Mouse (Mus musculus) hindbrain, embryonic 16.5 days (tissue): ENCODE results near the gene Olfr202. TPM values are rescaled to one million over a fixed set of nuclear protein-coding genes. Genes with fewer than 3 reads are reported as not detected.
"Not testable (repeated sequence)": the region's sequence is repeated elsewhere in the genome, so short reads cannot be mapped to it uniquely, and the experiment has no call there.

Experiments
- ATAC-seq: fragments of 200-750 bp; cut with Nextera tagmentation; 2 replicates; pipeline ENCODE4 v1.8.0; 2017; ENCODE audit warnings: moderate TSS enrichment, moderate library complexity
- H3K27ac ChIP-seq: fragments of 300-500 bp; sonication (generic); 2 replicates; pipeline ENCODE4 v1.5.1; 2014; ENCODE audit warnings: low read depth, mild to moderate bottlenecking, control low read depth, low read length, moderate library complexity
- H3K27me3 ChIP-seq: fragments of 300-500 bp; sonication (generic); replicated peaks from 2 replicates; pipeline ENCODE4 v1.6.1; 2014; ENCODE audit warnings: low read length; ENCODE audit not compliant: control insufficient read depth, insufficient read depth
- H3K36me3 ChIP-seq: fragments of 300-500 bp; sonication (generic); 2 replicates; pipeline ENCODE4 v1.6.1; 2014; ENCODE audit warnings: mild to moderate bottlenecking, low read length, moderate library complexity, mixed read lengths; ENCODE audit not compliant: control insufficient read depth, insufficient read depth
- H3K4me1 ChIP-seq: fragments of 300-500 bp; sonication (generic); 2 replicates; pipeline ENCODE4 v1.6.1; 2014; ENCODE audit warnings: low read depth, low read length; ENCODE audit not compliant: control insufficient read depth, insufficient read depth
- H3K4me2 ChIP-seq: fragments of 300-500 bp; sonication (generic); 2 replicates; pipeline ENCODE4 v1.6.1; 2014; ENCODE audit warnings: mild to moderate bottlenecking, low read length, control low read depth, moderate library complexity
- H3K4me3 ChIP-seq: fragments of 300-500 bp; sonication (generic); 2 replicates; pipeline ENCODE4 v1.5.1; 2014; ENCODE audit warnings: mild to moderate bottlenecking, low read length, control low read depth, moderate library complexity
- H3K9ac ChIP-seq: fragments of 300-500 bp; sonication (generic); 2 replicates; pipeline ENCODE4 v1.6.1; 2014; ENCODE audit warnings: low read depth, mild to moderate bottlenecking, control low read depth, low read length, moderate library complexity
- H3K9me3 ChIP-seq: fragments of 300-500 bp; sonication (generic); 2 replicates; pipeline ENCODE4 v1.6.1; 2014; ENCODE audit warnings: mild to moderate bottlenecking, low read length, moderate library complexity; ENCODE audit not compliant: control insufficient read depth
- WGBS: fragments of 180-500 bp; shearing (Covaris S2); extraction: QIAGEN DNeasy Blood & Tissue Kit; methylation state at CpG from one replicate; pipeline ENCODE4 v1.1.7; 2014; 5-methylcytosine and 5-hydroxymethylcytosine counted together
- polyA plus RNA-seq: library from polyadenylated mRNA; unstranded; fragments of >200 nt; fragmentation: Nextera tagmentation; extraction: Ambion mirVana; gene quantifications from 2 replicates; pipeline ENCODE4 v1.2.1, GENCODE M21; 2015

Olfr202 gene
- not detected in 2 replicates for polyA plus RNA-seq

GRCm38 (mm10) chr16:59286693-59287092 lies at the start of gene Olfr202:
Gene Olfr202, minus strand, starts transcription at chr16:59286793.
- WGBS = 97% methylated on average over 1 of the region's 1 CpGs
- no peak for ATAC-seq
- H3K4me1 ChIP-seq = no peaks in the 10 kb centered on the region
- no peak within 1 kb of the TSS for H3K4me2 ChIP-seq
- no peaks in the 10 kb centered on the region for H3K27me3 ChIP-seq
- H3K9ac ChIP-seq = no peak within 1 kb of the TSS
- no peaks in the 10 kb centered on the region for H3K36me3 ChIP-seq
- H3K4me3 ChIP-seq = no peak within 1 kb of the TSS
- H3K27ac ChIP-seq = no peak within 1 kb of the TSS
- no peaks in the 10 kb centered on the region for H3K9me3 ChIP-seq

GRCm38 (mm10) chr16:59331038-59331437 lies 44.4 kb upstream of the Olfr202 start, which contains the start of gene Olfr205:
Gene Olfr205, minus strand, starts transcription at chr16:59331138.
- H3K9me3 ChIP-seq = no peaks in the 10 kb centered on the region; the same call in 1 of the 2 replicates
- H3K27ac ChIP-seq = no peak within 1 kb of the TSS
- H3K4me3 ChIP-seq = no peak within 1 kb of the TSS
- no peak within 1 kb of the TSS for H3K9ac ChIP-seq
- no peaks in the 10 kb centered on the region for H3K4me1 ChIP-seq
- H3K4me2 ChIP-seq = no peak within 1 kb of the TSS
- H3K36me3 ChIP-seq = no peaks in the 10 kb centered on the region
- no peaks in the 10 kb centered on the region for H3K27me3 ChIP-seq
- ATAC-seq = no peak

GRCm38 (mm10) chr16:59323262-59323661 lies 36.7 kb upstream of the Olfr202 start:
- not testable (repeated sequence) for H3K36me3 ChIP-seq, H3K4me1 ChIP-seq, ATAC-seq, H3K4me3 ChIP-seq, H3K4me2 ChIP-seq, H3K9me3 ChIP-seq, H3K9ac ChIP-seq, H3K27ac ChIP-seq, H3K27me3 ChIP-seq
- WGBS = 56% methylated on average over 1 of the region's 1 CpGs

GRCm38 (mm10) chr16:59318148-59318547 lies 31.6 kb upstream of the Olfr202 start, which contains the start of gene Olfr204:
Gene Olfr204, minus strand, starts transcription at chr16:59318248.
- no peaks in the 10 kb centered on the region for H3K36me3 ChIP-seq

GRCm38 (mm10) chr16:59298581-59298980 lies 12.0 kb upstream of the Olfr202 start, which contains the start of gene Olfr203:
Gene Olfr203, plus strand, starts transcription at chr16:59298881.
- Histone ChIP-seq H3K4me2 (no peak within 1 kb of the TSS), H3K9me3 (no peaks in the 10 kb centered on the region), H3K9ac (no peak within 1 kb of the TSS), H3K4me3 (no peak within 1 kb of the TSS), H3K36me3 (no peaks in the 10 kb centered on the region), H3K4me1 (no peaks in the 10 kb centered on the region), H3K27ac (no peak within 1 kb of the TSS), H3K27me3 (no peaks in the 10 kb centered on the region)
- 85% methylated on average over 2 of the region's 2 CpGs for WGBS
- ATAC-seq = no peak

More at GRCm38 (mm10) chr16:59318148-59318547, 31.6 kb upstream of the Olfr202 start, which contains the start of gene Olfr204:
- H3K9me3 ChIP-seq = no peaks in the 10 kb centered on the region
- no peaks in the 10 kb centered on the region for H3K4me1 ChIP-seq
- ATAC-seq = no peak
- H3K4me2 ChIP-seq = no peak within 1 kb of the TSS
- no peak within 1 kb of the TSS for H3K4me3 ChIP-seq
- no peak within 1 kb of the TSS for H3K27ac ChIP-seq
- no peaks in the 10 kb centered on the region for H3K27me3 ChIP-seq
- H3K9ac ChIP-seq = no peak within 1 kb of the TSS

- not testable (repeated sequence) for H3K27me3 ChIP-seq, H3K9ac ChIP-seq, H3K27ac ChIP-seq, H3K9me3 ChIP-seq, H3K36me3 ChIP-seq, ATAC-seq, H3K4me3 ChIP-seq, H3K4me2 ChIP-seq, H3K4me1 ChIP-seq
- 87% methylated on average over 9 of the region's 9 CpGs for WGBS
Measured at GRCm38 (mm10) chr16:59287576-59287975, 983 bp upstream of the Olfr202 start.

GRCm38 (mm10) chr16:59283476-59283875 lies 3.1 kb downstream of the Olfr202 start:
- H3K4me3 ChIP-seq = no peak overlapping the region
- H3K9ac ChIP-seq = no peak overlapping the region
- no peaks in the 10 kb centered on the region for H3K9me3 ChIP-seq
- no peak overlapping the region for H3K27ac ChIP-seq
- H3K36me3 ChIP-seq = no peaks in the 10 kb centered on the region
- ATAC-seq = no peak
- H3K4me1 ChIP-seq = no peaks in the 10 kb centered on the region
- no peaks in the 10 kb centered on the region for H3K27me3 ChIP-seq
- 80% methylated on average over 1 of the region's 1 CpGs for whole genome bisulfite sequencing
- H3K4me2 ChIP-seq = no peak overlapping the region

GRCm38 (mm10) chr16:59280542-59280941 lies 6.1 kb downstream of the Olfr202 start:
- H3K27ac ChIP-seq = no peak overlapping the region
- no peak overlapping the region for H3K9ac ChIP-seq
- ATAC-seq = no peak
- 81% methylated on average over 3 of the region's 3 CpGs for WGBS
- no peaks in the 10 kb centered on the region for H3K9me3 ChIP-seq
- H3K4me3 ChIP-seq = no peak overlapping the region
- H3K4me1 ChIP-seq = no peaks in the 10 kb centered on the region
- no peaks in the 10 kb centered on the region for H3K27me3 ChIP-seq
- no peaks in the 10 kb centered on the region for H3K36me3 ChIP-seq
- H3K4me2 ChIP-seq = no peak overlapping the region

- H3K4me1 ChIP-seq, H3K9me3 ChIP-seq, ATAC-seq, H3K9ac ChIP-seq, H3K36me3 ChIP-seq, H3K27me3 ChIP-seq, H3K4me3 ChIP-seq, H3K27ac ChIP-seq, H3K4me2 ChIP-seq: not testable (repeated sequence)
- WGBS = 87% methylated on average over 4 of the region's 4 CpGs
Measured at GRCm38 (mm10) chr16:59272532-59272931, 14.1 kb downstream of the Olfr202 start, which contains the start of gene Olfr201. Gene Olfr201, minus strand, starts transcription at chr16:59272632.

GRCm38 (mm10) chr16:59269097-59269496 lies 17.5 kb downstream of the Olfr202 start:
- ATAC-seq = not testable (repeated sequence)
- WGBS = 84% methylated on average over 4 of the region's 4 CpGs

More at GRCm38 (mm10) chr16:59269097-59269496, 17.5 kb downstream of the Olfr202 start:
- H3K27ac ChIP-seq, H3K4me3 ChIP-seq, H3K36me3 ChIP-seq, H3K9ac ChIP-seq, H3K9me3 ChIP-seq, H3K4me1 ChIP-seq, H3K27me3 ChIP-seq, H3K4me2 ChIP-seq: not testable (repeated sequence)
